Mouse (Mus musculus) gonadal fat pad, adult 2 months (tissue): ENCODE results near the gene Snx29. TPM values are rescaled to one million over a fixed set of nuclear protein-coding genes. Genes with fewer than 3 reads are reported as not detected.

Experiments
- DNase-seq: peaks from one replicate; pipeline ENCODE4 v3.0.0-alpha.2; 2012; ENCODE audit warnings: low read depth
- polyA plus RNA-seq: library from polyadenylated mRNA; depleted of rRNA; stranded (reverse); fragments of >200 nt; gene quantifications from 2 replicates; pipeline ENCODE4 v1.2.3, GENCODE M21; 2012; rRNA removed

Snx29 gene
- polyA plus RNA-seq, 1 experiment = 5.6 TPM

DNA sequence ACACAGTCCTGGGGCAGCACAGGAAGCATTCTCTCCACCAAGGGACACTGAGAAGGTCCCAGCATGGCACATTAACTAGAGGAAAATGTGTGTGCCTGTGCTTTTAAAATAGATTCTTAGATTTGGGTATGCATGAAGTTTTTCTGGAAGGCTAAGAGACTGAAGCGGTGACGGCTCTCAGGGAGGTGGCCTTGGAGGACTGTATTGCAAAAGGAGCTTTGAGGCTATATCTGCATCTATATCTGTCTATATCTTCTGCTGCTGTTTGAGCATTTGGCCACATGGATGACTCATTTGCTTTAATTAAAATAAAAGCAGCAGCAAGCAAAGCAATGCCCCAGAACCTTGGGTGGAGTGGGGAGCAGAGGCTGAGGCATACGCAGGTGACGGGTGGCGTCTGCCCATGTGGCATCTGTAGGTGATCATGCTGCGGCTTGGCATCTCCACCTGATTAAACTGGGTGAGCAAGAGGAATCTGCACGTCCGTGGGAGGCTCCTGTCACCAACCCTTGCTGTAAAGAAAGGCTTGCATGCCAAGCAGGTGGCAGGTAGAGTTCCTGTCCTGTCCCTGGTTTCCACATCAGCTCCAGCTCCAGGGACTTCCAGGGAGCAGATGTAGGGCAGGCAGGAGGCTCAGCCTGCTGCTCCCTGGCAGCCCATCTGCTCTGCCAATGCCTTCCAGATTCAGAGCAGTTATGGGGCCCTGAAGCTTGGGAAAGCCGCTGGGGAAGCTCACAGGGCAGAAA lies 456.2 kb downstream of the Snx29 start:
- peak; percentile 28 for DNase-seq

DNA sequence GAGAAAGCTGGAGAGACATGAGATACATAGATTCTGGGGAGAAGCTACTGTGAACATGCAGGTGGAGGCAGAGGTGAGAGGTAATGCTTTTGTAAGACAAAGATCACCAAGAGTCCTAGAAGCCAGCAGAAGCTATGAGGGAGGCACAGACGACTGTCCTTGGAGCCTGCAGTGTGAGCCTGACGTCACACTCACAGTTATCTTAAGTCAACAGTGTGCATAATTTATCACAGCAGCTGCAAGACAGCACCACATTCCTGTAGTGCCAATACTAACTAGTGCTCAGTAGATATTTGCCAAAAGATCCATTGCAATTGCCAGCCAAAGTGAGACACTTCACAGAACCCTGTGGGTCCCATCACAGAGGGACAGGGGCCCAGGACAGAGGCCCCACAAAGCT lies 459.4 kb downstream of the Snx29 start:
- no peak for DNase-seq

DNA sequence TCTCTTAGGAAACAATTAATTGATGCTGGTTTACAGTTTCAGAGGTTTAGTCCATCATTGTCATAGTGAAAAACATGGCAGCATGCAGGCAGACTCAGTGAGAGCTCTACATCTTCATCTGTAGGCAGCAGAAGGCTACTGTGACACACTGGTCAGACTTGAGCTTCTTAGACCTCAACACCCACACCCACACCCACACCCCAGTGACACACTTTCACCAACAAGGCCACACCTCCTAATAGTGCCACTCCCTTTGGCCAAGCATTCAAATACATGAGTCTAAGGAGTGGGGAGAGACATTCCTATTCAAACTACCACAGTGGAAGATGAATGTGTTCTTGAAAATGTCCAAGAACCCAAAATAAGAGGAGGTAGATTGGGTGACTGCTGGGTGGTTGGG lies 460.6 kb downstream of the Snx29 start:
- no peak for DNase-seq

DNA sequence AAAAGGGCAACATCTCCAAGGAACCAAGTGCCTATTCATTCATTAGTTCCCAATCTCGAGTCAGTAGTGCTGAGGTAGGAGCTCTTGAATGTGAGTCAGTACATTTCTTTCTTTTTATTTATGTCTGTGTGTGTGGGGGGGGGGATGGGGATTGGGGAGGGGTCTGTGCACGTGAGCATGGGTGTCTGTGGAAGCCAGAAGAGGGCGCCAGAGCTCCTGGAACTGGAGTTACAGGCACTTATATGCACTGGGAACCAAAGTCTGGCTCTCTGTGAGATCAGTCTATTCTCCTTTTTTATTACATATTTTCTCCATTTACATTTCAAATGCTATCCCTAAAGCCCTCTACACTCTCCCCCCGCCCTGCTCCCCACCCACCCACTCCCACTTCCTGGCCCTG lies 461.6 kb downstream of the Snx29 start:
- no peak for DNase-seq

DNA sequence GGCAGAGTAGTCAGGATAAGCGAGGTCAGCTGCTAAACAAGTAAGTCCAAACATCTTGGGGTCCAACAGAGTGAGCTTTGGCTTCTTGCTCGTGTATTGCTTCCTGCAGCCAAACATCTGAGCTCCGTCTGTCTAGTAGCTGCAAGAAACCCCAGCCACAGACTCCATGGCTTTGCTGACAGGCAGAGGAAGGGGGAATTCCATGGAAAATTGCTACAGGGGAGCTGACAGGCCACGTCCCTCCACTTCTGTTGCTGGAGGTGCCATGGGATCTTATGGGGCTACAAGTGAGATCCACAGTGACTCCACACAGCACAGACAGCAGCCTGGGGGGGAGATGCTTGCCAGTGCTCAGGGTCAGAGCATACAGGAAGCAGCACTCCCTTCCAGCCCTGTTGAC lies 463.1 kb downstream of the Snx29 start:
- DNase-seq = no peak

DNA sequence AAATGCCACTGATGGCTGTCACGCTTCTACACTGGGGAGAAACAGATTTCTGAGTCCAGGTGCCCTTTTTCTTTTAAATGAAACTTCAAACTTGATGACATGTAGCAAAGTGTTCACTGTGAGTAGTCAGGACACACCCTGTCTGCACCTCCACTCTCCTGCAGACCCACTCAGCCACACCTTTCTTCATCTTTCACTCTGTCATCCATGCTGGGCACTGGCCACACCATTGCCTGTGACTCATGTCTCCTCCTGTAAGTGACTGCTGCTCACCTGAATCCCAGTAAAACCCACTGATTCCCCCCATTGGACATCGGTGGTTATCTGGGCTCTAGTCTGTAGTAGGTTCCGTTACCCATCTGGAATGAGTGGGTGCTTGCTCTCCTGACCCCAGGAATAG lies 467.8 kb downstream of the Snx29 start:
- no peak for DNase-seq

DNA sequence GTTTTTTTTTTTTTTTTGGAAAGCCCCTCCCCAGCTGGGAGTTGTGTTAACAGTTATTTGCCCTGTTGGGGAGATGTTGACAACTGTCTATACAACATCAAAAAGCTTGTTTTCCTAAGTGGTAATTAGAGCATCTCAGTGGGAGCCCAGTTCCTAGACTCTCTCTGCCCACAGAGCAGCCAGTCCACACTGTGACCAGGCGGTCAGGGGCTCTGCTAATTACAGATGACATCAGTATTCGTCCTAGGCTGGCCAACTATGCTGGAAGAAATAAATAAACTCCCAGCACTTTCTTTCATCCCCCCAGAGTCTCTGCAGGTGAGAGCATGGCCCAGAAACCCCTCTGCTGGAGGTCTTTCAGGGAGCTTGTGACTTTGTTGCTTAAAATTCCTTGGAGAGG lies 470.7 kb downstream of the Snx29 start:
- DNase-seq = no peak

DNA sequence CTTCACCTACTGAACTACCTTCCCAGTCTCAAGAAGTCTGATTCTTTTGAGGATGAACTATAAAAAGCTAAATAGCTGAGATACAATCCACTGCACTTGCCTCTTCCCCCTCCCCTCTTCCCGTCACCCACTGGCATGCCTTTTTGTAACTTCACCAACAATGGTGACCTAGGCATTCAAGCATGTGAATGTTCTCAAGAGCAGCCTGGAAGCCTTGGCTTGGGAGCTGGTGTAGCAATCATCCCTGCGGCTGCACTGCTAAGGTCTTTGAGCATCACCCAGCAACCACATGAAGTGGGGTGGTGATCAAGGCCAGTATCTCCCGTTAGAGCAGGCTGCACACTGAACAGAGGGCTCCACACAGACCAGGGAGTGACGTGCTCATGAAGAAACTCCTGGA lies 471.9 kb downstream of the Snx29 start:
- no peak for DNase-seq

DNA sequence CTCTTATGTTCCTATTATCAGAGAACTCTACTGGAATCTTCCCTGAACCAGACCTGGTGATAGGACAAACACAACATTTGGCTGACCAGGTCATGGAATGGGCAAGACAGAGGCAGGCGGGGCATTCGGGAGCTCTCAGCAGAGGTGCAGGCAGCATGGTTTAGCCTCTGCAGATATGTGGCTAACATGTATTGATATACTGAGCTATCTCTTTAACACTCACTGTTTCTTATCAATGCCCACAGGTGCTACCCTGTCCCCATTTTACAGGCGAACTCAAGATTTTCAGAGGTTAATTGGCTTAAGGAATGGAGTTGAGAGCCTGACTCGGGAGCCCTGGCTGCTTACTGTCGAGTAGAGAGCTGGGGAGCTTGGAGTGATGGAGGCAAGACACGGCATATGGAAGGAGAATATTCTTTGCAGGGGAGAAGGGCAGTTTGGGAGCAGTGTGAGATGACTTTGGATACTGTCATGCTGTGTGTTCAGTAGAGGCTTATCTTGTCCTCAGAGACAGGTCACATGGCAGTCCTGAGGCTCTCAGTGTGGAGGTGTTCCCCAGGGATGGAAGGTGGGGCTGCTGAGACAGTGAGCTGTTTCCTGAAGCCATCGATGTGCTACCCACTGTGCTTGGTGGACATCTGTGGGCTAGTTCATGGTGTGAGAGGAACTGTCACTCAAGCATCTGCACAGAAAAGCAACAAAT lies 473.2 kb downstream of the Snx29 start:
- DNase-seq = no peak

DNA sequence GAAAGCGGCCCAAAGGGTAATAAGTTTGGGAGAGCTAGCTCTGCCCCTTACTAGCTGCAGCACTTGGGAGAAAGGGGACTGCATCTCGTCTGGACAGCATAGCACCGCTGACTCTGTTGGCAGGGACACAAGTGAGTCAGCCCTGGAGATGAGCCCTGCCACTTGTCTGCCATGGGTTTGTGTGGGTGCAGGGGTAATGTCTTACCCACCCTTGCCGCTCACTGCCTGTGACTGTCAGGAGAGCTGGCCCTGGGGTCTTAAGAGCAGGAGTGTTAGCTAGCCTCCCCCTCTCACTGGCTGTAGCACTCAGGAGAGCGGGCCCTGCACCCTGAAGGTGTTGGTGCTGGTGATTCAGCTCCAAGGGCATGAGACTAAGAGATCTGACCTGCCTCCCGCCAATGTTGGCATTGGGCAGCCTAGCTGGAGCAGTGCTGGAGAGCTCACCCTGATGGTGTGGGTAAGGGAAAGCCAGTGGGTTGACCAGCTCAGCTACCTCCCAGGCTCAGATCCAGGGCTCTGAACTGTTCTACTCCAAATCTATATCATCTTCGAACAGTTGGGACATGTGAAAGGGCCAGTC lies 479.3 kb downstream of the Snx29 start:
- DNase-seq = no peak

Other genes starting within 250 kb of the Snx29 start
- gene Txndc11, start 188.3 kb upstream of the Snx29 start, polyA plus RNA-seq = 36.4 and 39.1 TPM in 2 replicates
- 69.8 and 76.3 TPM in 2 replicates for gene Zc3h7a, start 146.5 kb upstream of the Snx29 start, polyA plus RNA-seq
- 8.5 and 8.9 TPM in 2 replicates for gene Rsl1d1, start 119.6 kb upstream of the Snx29 start, polyA plus RNA-seq
- 13.6 and 22.8 TPM in 2 replicates for gene Gspt1, start 68.6 kb upstream of the Snx29 start, polyA plus RNA-seq
- 1.3 and 1.5 TPM in 2 replicates for gene Tnfrsf17, start 9.1 kb upstream of the Snx29 start, polyA plus RNA-seq